In the genomic region with DNA sequence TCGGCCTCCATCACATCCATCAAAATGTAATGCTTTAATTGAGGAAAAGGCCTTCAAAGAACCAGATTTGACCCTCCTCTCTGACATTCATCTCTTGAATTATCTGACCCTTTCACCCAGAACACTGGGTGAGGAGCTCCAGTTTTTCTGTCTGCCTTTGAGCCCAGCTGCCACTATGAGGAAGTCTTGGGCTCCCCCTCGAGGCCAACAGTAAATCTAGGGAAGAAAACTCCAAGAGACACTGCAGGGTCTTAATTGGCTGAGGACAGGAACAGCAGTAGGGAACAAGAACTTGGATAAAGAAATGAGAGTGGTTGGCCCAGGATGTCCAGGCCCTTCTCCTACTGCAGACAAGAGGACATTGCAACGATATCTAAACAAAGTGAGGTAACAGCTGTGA, we compare ENCODE assay signal across 9 mouse cellular contexts.
DNase-seq lines count a peak whose midpoint lies in the region; ATAC-seq and TF ChIP-seq lines count a peak whose summit lies in the region.
"Had no signal": no experiment of that assay in that cellular context is flagged by ENCODE, and none has a peak within 500 bp of the region (broad histone marks: within the 10 kb centered on the region; RNA-seq: fewer than 3 reads in every experiment).

No protein-coding gene starts in this region.

- TF ChIP-seq POLR2A in heart, adult 2 months (IDR thresholded peaks at IDR 0.05; ENCODE audit: insufficient read depth, low read depth, low read length) = no peak

- WGBS in heart, adult 2 months = 29% methylated on average over 3 of the region's 3 CpGs
- WGBS in heart, embryonic 11.5 days (ENCODE audit: insufficient replicate concordance) = 33% methylated on average over 3 of the region's 3 CpGs
- WGBS in kidney, postnatal 0 days = 21% methylated on average over 3 of the region's 3 CpGs
- WGBS in limb, embryonic 10.5 days = 32% methylated on average over 3 of the region's 3 CpGs

- H3K4me2 ChIP-seq in heart, embryonic 11.5 days = no peak overlapping the region
- no peak overlapping the region for H3K4me2 ChIP-seq in kidney, postnatal 0 days (ENCODE audit: low read length)

- no peak for ATAC-seq in heart, embryonic 11.5 days (replicated peaks; ENCODE audit: insufficient number of reproducible peaks, low FRiP score, low TSS enrichment)
- no peak for ATAC-seq in kidney, postnatal 0 days (replicated peaks; ENCODE audit: low FRiP score, low read depth)
- ATAC-seq in megakaryocyte, adult 5-6 weeks (ENCODE audit: poor library complexity, severe bottlenecking) = no peak

- H3K36me3 ChIP-seq in heart, adult 2 months (ENCODE audit: control insufficient read depth, insufficient read depth, low read length) = no peaks in the 10 kb centered on the region
- H3K36me3 ChIP-seq in heart, embryonic 11.5 days (ENCODE audit: control insufficient read depth, insufficient read depth, low read length) = no peaks in the 10 kb centered on the region
- no peaks in the 10 kb centered on the region for H3K36me3 ChIP-seq in kidney, postnatal 0 days (ENCODE audit: insufficient read depth, low read length)
- H3K36me3 ChIP-seq in limb, embryonic 10.5 days = no peaks in the 10 kb centered on the region

- no peak overlapping the region for H3K27ac ChIP-seq in heart, adult 2 months
- H3K27ac ChIP-seq in heart, embryonic 11.5 days (ENCODE audit: low read depth, low read length) = no peak overlapping the region
- no peak overlapping the region for H3K27ac ChIP-seq in kidney, postnatal 0 days
- H3K27ac ChIP-seq in limb, embryonic 10.5 days = no peak overlapping the region

- H3K27me3 ChIP-seq in heart, adult 2 months (ENCODE audit: control insufficient read depth, insufficient read depth, low read length) = no peaks in the 10 kb centered on the region
- H3K27me3 ChIP-seq in heart, embryonic 11.5 days (ENCODE audit: control insufficient read depth, insufficient read depth, low read length) = peaks cover 3% of the 10 kb centered on the region; the same call in 1 of the 2 replicates
- no peaks in the 10 kb centered on the region for H3K27me3 ChIP-seq in kidney, postnatal 0 days (ENCODE audit: insufficient read depth, low read length)
- H3K27me3 ChIP-seq in limb, embryonic 10.5 days (ENCODE audit: low read depth, poor library complexity, severe bottlenecking) = no peaks in the 10 kb centered on the region
- H3K27me3 ChIP-seq: CH12.LX had no signal

- DNase-seq in heart, adult 2 months = peak; percentile 8 to 38
- peak; percentile 46 to 80 for DNase-seq in adrenal gland, adult (ENCODE audit: inconsistent age in 2 of 2, low spot score in 1 of 2)
- DNase-seq in embryo, embryonic 11 days = peak; percentile 79
- peak; percentile 77 for DNase-seq in kidney, postnatal 0 days (ENCODE audit: low spot score)
- DNase-seq in limb, embryonic 10.5 days (ENCODE audit: low spot score) = peak; percentile 54
- peak; percentile 77 to 84 for DNase-seq in right cerebral cortex, postnatal 10 days (ENCODE audit: low spot score in 2 of 2)

- no peaks in the 10 kb centered on the region for H3K79me2 ChIP-seq in heart, adult 2 months (replicated peaks; ENCODE audit: control insufficient read depth, insufficient read depth, low read length)

- no peak overlapping the region for H3K4me3 ChIP-seq in heart, adult 2 months
- H3K4me3 ChIP-seq in heart, embryonic 11.5 days (ENCODE audit: low read depth, low read length) = no peak overlapping the region
- no peak overlapping the region for H3K4me3 ChIP-seq in kidney, postnatal 0 days (replicated peaks; ENCODE audit: low read depth, low read length)
- H3K4me3 ChIP-seq in limb, embryonic 10.5 days = no peak overlapping the region

- H3K9me3 ChIP-seq in heart, embryonic 11.5 days (replicated peaks; ENCODE audit: control insufficient read depth, low read length) = no peaks in the 10 kb centered on the region; the same call in 1 of the 2 replicates
- H3K9me3 ChIP-seq in kidney, postnatal 0 days (replicated peaks; ENCODE audit: low read length) = no peaks in the 10 kb centered on the region
- no peaks in the 10 kb centered on the region for H3K9me3 ChIP-seq in limb, embryonic 10.5 days (replicated peaks)

- H3K9ac ChIP-seq in heart, adult 2 months (ENCODE audit: low read depth, low read length) = no peak overlapping the region
- H3K9ac ChIP-seq in heart, embryonic 11.5 days (ENCODE audit: low read depth, low read length) = no peak overlapping the region
- no peak overlapping the region for H3K9ac ChIP-seq in kidney, postnatal 0 days (ENCODE audit: low read depth, low read length)

- peak; percentile 69 for TF ChIP-seq CTCF in heart, adult 2 months (IDR thresholded peaks at IDR 0.05)
- peak; percentile 75 for TF ChIP-seq CTCF in kidney, postnatal 0 days (IDR thresholded peaks at IDR 0.05; ENCODE audit: low read depth)

- no peaks in the 10 kb centered on the region for H3K4me1 ChIP-seq in heart, adult 2 months (ENCODE audit: control insufficient read depth, insufficient read depth, low read length)
- H3K4me1 ChIP-seq in heart, embryonic 11.5 days (ENCODE audit: control insufficient read depth, insufficient read depth, low read length) = no peaks in the 10 kb centered on the region
- no peaks in the 10 kb centered on the region for H3K4me1 ChIP-seq in kidney, postnatal 0 days (replicated peaks; ENCODE audit: insufficient read depth, low read length)
- H3K4me1 ChIP-seq in limb, embryonic 10.5 days = no peaks in the 10 kb centered on the region

- intact Hi-C loops in heart, adult 2 months (cut with DNase I) = loop anchor here (5.0 to 10.0 kb wide), 2 partner anchors 1353 to 1470 kb away; no protein-coding TSS in a partner anchor

- TF ChIP-seq EP300 in heart, adult 2 months (IDR thresholded peaks at IDR 0.05; ENCODE audit: insufficient read depth, low read depth, low read length) = 0 out of 2 replicates have a peak, but pooled peaks have one; percentile 22

Comparison
In these comparisons a context has a peak if more than half of its experiments do, and no peak if none do; other contexts are left out.
1. DNase-seq: peak in every context shown above with its lines; median percentile 80 in right cerebral cortex, postnatal 10 days; 79 in embryo, embryonic 11 days; 77 in kidney, postnatal 0 days; 63 in adrenal gland, adult; 54 in limb, embryonic 10.5 days; 23 in heart, adult 2 months.